Mouse (Mus musculus): ENCODE results near the gene Vtcn1. TPM values are rescaled to one million over a fixed set of nuclear protein-coding genes. Genes with fewer than 3 reads are reported as not detected.

The Vtcn1 gene
- total and polyA plus RNA-seq, 3 experiments = 0.05 TPM; not detected in 2

- Histone ChIP-seq H3K27me3 (ENCODE audit: insufficient read depth, low read length) (peaks cover 7% of the 10 kb centered on the region), H3K36me3 (replicated peaks) (no peaks in the 10 kb centered on the region), H3K4me1 (ENCODE audit: insufficient read depth, low read depth, low read length) (peaks cover 3% of the 10 kb centered on the region; the same call in 1 of the 2 replicates), H3K4me3 (ENCODE audit: low read depth, low read length) (no peak overlapping the region), H3K9me3 (replicated peaks) (no peaks in the 10 kb centered on the region)
- TF ChIP-seq POLR2AphosphoS5 (IDR thresholded peaks at IDR 0.05; ENCODE audit: insufficient replicate concordance, low read depth, low read length) = no peak
- no peak for TF ChIP-seq GATA2 (IDR thresholded peaks at IDR 0.05; ENCODE audit: borderline replicate concordance, low read depth, low read length)
- TF ChIP-seq GATA1 (IDR thresholded peaks at IDR 0.05; ENCODE audit: borderline replicate concordance, low read length) = no peak
- TF ChIP-seq CTCF (IDR thresholded peaks at IDR 0.05; ENCODE audit: low read depth, low read length) = no peak
- no peak for TF ChIP-seq TAL1 (conservative IDR thresholded peaks at IDR 0.05; ENCODE audit: low read depth, low read length)
- DNase-seq (ENCODE audit: low spot score) = no peak
- ATAC-seq (ENCODE audit: extremely low read depth, insufficient number of reproducible peaks, low FRiP score, poor library complexity, severe bottlenecking) = no peak
Measured at GRCm38 (mm10) chr3:100844366-100844765, 19.1 kb downstream of the Vtcn1 start.

GRCm38 (mm10) chr3:100848348-100848747 lies 23.1 kb downstream of the Vtcn1 start:
- ATAC-seq (ENCODE audit: extremely low read depth, insufficient number of reproducible peaks, low FRiP score, poor library complexity, severe bottlenecking) = no peak
- no peaks in the 10 kb centered on the region for H3K36me3 ChIP-seq (replicated peaks)
- DNase-seq (ENCODE audit: low spot score) = no peak
- TF ChIP-seq POLR2AphosphoS5 (IDR thresholded peaks at IDR 0.05; ENCODE audit: insufficient replicate concordance, low read depth, low read length) = no peak
- no peaks in the 10 kb centered on the region for H3K9me3 ChIP-seq (replicated peaks)
- no peaks in the 10 kb centered on the region for H3K4me1 ChIP-seq (ENCODE audit: insufficient read depth, low read depth, low read length)
- H3K4me3 ChIP-seq (ENCODE audit: low read depth, low read length) = no peak overlapping the region
- peaks cover 9% of the 10 kb centered on the region for H3K27me3 ChIP-seq (ENCODE audit: insufficient read depth, low read length)

GRCm38 (mm10) chr3:100850468-100850867 lies 25.2 kb downstream of the Vtcn1 start:
- no peak for ATAC-seq (ENCODE audit: extremely low read depth, insufficient number of reproducible peaks, low FRiP score, poor library complexity, severe bottlenecking)
- no peaks in the 10 kb centered on the region for H3K9me3 ChIP-seq (replicated peaks)

GRCm38 (mm10) chr3:100856050-100856815 lies 31.0 kb downstream of the Vtcn1 start:
- H3K4me3 ChIP-seq (ENCODE audit: low read depth, low read length) = no peak overlapping the region
- DNase-seq (ENCODE audit: low spot score) = no peak
- H3K36me3 ChIP-seq (replicated peaks) = no peaks in the 10 kb centered on the region
- no peaks in the 10 kb centered on the region for H3K4me1 ChIP-seq (ENCODE audit: insufficient read depth, low read depth, low read length)
- peaks cover 11% of the 10 kb centered on the region for H3K27me3 ChIP-seq (ENCODE audit: insufficient read depth, low read length)
- no peaks in the 10 kb centered on the region for H3K9me3 ChIP-seq (replicated peaks)
- no peak for ATAC-seq (ENCODE audit: extremely low read depth, insufficient number of reproducible peaks, low FRiP score, poor library complexity, severe bottlenecking)
- no peak for TF ChIP-seq GATA1 (IDR thresholded peaks at IDR 0.05; ENCODE audit: borderline replicate concordance, low read length)
- TF ChIP-seq TAL1 (conservative IDR thresholded peaks at IDR 0.05; ENCODE audit: low read depth, low read length) = no peak
- TF ChIP-seq CTCF (IDR thresholded peaks at IDR 0.05; ENCODE audit: low read depth, low read length) = no peak
- no peak for TF ChIP-seq GATA2 (IDR thresholded peaks at IDR 0.05; ENCODE audit: borderline replicate concordance, low read depth, low read length)
- TF ChIP-seq POLR2AphosphoS5 (IDR thresholded peaks at IDR 0.05; ENCODE audit: insufficient replicate concordance, low read depth, low read length) = no peak

More at GRCm38 (mm10) chr3:100850468-100850867, 25.2 kb downstream of the Vtcn1 start:
- TF ChIP-seq POLR2AphosphoS5 (IDR thresholded peaks at IDR 0.05; ENCODE audit: insufficient replicate concordance, low read depth, low read length) (no peak), TAL1 (conservative IDR thresholded peaks at IDR 0.05; ENCODE audit: low read depth, low read length) (no peak), GATA2 (IDR thresholded peaks at IDR 0.05; ENCODE audit: borderline replicate concordance, low read depth, low read length) (no peak), CTCF (IDR thresholded peaks at IDR 0.05; ENCODE audit: low read depth, low read length) (no peak), GATA1 (IDR thresholded peaks at IDR 0.05; ENCODE audit: borderline replicate concordance, low read length) (no peak)
- Histone ChIP-seq H3K4me3 (ENCODE audit: low read depth, low read length) (no peak overlapping the region), H3K36me3 (replicated peaks) (no peaks in the 10 kb centered on the region), H3K27me3 (ENCODE audit: insufficient read depth, low read length) (peaks cover 13% of the 10 kb centered on the region), H3K4me1 (ENCODE audit: insufficient read depth, low read depth, low read length) (no peaks in the 10 kb centered on the region)
- DNase-seq (ENCODE audit: low spot score) = no peak

GRCm38 (mm10) chr3:100857139-100857538 lies 31.9 kb downstream of the Vtcn1 start:
- H3K4me3 ChIP-seq (ENCODE audit: low read depth, low read length) = no peak overlapping the region
- no peak for DNase-seq (ENCODE audit: low spot score)
- no peaks in the 10 kb centered on the region for H3K36me3 ChIP-seq (replicated peaks)
- ATAC-seq (ENCODE audit: extremely low read depth, insufficient number of reproducible peaks, low FRiP score, poor library complexity, severe bottlenecking) = no peak
- H3K27me3 ChIP-seq (ENCODE audit: insufficient read depth, low read length) = peaks cover 14% of the 10 kb centered on the region
- no peaks in the 10 kb centered on the region for H3K4me1 ChIP-seq (ENCODE audit: insufficient read depth, low read depth, low read length)
- H3K9me3 ChIP-seq (replicated peaks) = no peaks in the 10 kb centered on the region
- TF ChIP-seq CTCF (IDR thresholded peaks at IDR 0.05; ENCODE audit: low read depth, low read length) (no peak), GATA2 (IDR thresholded peaks at IDR 0.05; ENCODE audit: borderline replicate concordance, low read depth, low read length) (no peak), GATA1 (IDR thresholded peaks at IDR 0.05; ENCODE audit: borderline replicate concordance, low read length) (no peak), POLR2AphosphoS5 (IDR thresholded peaks at IDR 0.05; ENCODE audit: insufficient replicate concordance, low read depth, low read length) (no peak), TAL1 (conservative IDR thresholded peaks at IDR 0.05; ENCODE audit: low read depth, low read length) (no peak)

- peaks cover 14% of the 10 kb centered on the region for H3K27me3 ChIP-seq (ENCODE audit: insufficient read depth, low read length)
- H3K4me3 ChIP-seq (ENCODE audit: low read depth, low read length) = no peak overlapping the region
- no peaks in the 10 kb centered on the region for H3K4me1 ChIP-seq (ENCODE audit: insufficient read depth, low read depth, low read length)
- H3K36me3 ChIP-seq (replicated peaks) = no peaks in the 10 kb centered on the region
- TF ChIP-seq POLR2AphosphoS5 (IDR thresholded peaks at IDR 0.05; ENCODE audit: insufficient replicate concordance, low read depth, low read length) (no peak), CTCF (IDR thresholded peaks at IDR 0.05; ENCODE audit: low read depth, low read length) (no peak), TAL1 (conservative IDR thresholded peaks at IDR 0.05; ENCODE audit: low read depth, low read length) (no peak), GATA2 (IDR thresholded peaks at IDR 0.05; ENCODE audit: borderline replicate concordance, low read depth, low read length) (no peak), GATA1 (IDR thresholded peaks at IDR 0.05; ENCODE audit: borderline replicate concordance, low read length) (no peak)
- ATAC-seq (ENCODE audit: extremely low read depth, insufficient number of reproducible peaks, low FRiP score, poor library complexity, severe bottlenecking) = no peak
- DNase-seq (ENCODE audit: low spot score) = no peak
- no peaks in the 10 kb centered on the region for H3K9me3 ChIP-seq (replicated peaks)
Measured at GRCm38 (mm10) chr3:100858334-100859002, 33.2 kb downstream of the Vtcn1 start.

Measured in G1E (cell line).